Mouse (Mus musculus) embryonic facial prominence, embryonic 14.5 days (tissue): Measurements from ENCODE around the gene Dnaja2. TPM values are rescaled to one million over a fixed set of nuclear protein-coding genes. Genes with fewer than 3 reads are reported as not detected.

ENCODE experiments used
- ATAC-seq: fragments of 200-750 bp; cut with Nextera tagmentation; 2 replicates; pipeline ENCODE4 v1.8.0; 2017; ENCODE audit warnings: low read depth, moderate number of reproducible peaks, moderate TSS enrichment
- DNase-seq: peaks from one replicate; pipeline ENCODE4 v3.0.0-alpha.2; 2015; ENCODE audit warnings: low spot score
- H3K27ac ChIP-seq: fragments of 300-500 bp; sonication (generic); replicated peaks from 2 replicates; pipeline ENCODE4 v1.5.1; 2014; ENCODE audit warnings: low read depth, mild to moderate bottlenecking, low read length, moderate library complexity
- H3K27me3 ChIP-seq: fragments of 300-500 bp; sonication (generic); replicated peaks from 2 replicates; pipeline ENCODE4 v1.6.1; 2014; ENCODE audit warnings: low read length; ENCODE audit not compliant: control insufficient read depth, insufficient read depth
- H3K36me3 ChIP-seq: fragments of 300-500 bp; sonication (generic); 2 replicates; pipeline ENCODE4 v1.6.1; 2014; ENCODE audit warnings: low read length, mixed read lengths; ENCODE audit not compliant: control insufficient read depth, insufficient read depth
- H3K4me1 ChIP-seq: fragments of 300-500 bp; sonication (generic); 2 replicates; pipeline ENCODE4 v1.6.1; 2014; ENCODE audit warnings: antibody characterized with exemption, low read length; ENCODE audit not compliant: control insufficient read depth, insufficient read depth
- H3K4me2 ChIP-seq: fragments of 300-500 bp; sonication (generic); 2 replicates; pipeline ENCODE4 v1.6.1; 2014; ENCODE audit warnings: low read depth, mild to moderate bottlenecking, low read length, moderate library complexity, mixed read lengths
- H3K4me3 ChIP-seq: fragments of 300-500 bp; sonication (generic); 2 replicates; pipeline ENCODE4 v1.5.1; 2014; ENCODE audit warnings: low read depth, mild to moderate bottlenecking, low read length
- H3K9ac ChIP-seq: fragments of 300-500 bp; sonication (generic); 2 replicates; pipeline ENCODE4 v1.6.1; 2014; ENCODE audit warnings: low read depth, mild to moderate bottlenecking, low read length, moderate library complexity, mixed read lengths
- H3K9me3 ChIP-seq: fragments of 300-500 bp; sonication (generic); 2 replicates; pipeline ENCODE4 v1.6.1; 2016; ENCODE audit warnings: low read length; ENCODE audit not compliant: control insufficient read depth
- WGBS: fragments of 180-500 bp; shearing (Covaris S2); extraction: QIAGEN DNeasy Blood & Tissue Kit; methylation state at CpG from one replicate; pipeline ENCODE4 v1.1.7; 2014; 5-methylcytosine and 5-hydroxymethylcytosine counted together
- polyA plus RNA-seq: library from polyadenylated mRNA; unstranded; fragments of >200 nt; fragmentation: Nextera tagmentation; extraction: Ambion mirVana; gene quantifications from 2 replicates; pipeline ENCODE4 v1.2.1, GENCODE M21; 2014

Dnaja2 gene
- polyA plus RNA-seq, 1 experiment from 2014 or later = 149 TPM

DNA sequence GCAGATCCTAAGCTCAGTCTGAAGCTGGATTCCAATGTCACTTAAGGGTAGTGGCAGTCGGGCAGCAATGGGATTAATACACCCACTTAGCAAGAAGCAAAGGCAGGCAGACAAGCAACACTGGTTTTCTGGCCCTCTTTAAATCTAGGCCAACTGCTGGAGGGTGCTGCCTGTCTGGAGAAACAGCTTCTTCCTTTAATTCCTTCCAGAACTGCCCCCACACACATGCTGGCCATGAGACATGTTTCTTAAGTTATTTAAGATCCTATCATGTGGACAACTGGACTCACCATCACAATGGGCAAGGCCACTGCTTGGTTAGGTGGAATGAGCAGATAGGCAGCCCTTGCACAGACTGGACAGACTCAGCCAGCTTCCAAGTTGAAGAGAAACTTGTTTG is 21.0 kb downstream of the Dnaja2 start:
- H3K27ac ChIP-seq = no peak overlapping the region
- H3K27me3 ChIP-seq = no peaks in the 10 kb centered on the region
- no peak for DNase-seq
- no peak overlapping the region for H3K4me3 ChIP-seq
- 92% methylated on average over 1 of the region's 1 CpGs for WGBS
- 0 out of 2 replicates have a peak, but pooled peaks cover 5% of the 10 kb centered on the region for H3K9me3 ChIP-seq
- H3K9ac ChIP-seq = no peak overlapping the region
- H3K4me2 ChIP-seq = no peak overlapping the region
- peaks cover 54% of the 10 kb centered on the region for H3K36me3 ChIP-seq
- H3K4me1 ChIP-seq = no peaks in the 10 kb centered on the region
- no peak; the same call in 1 of the 2 replicates for ATAC-seq

DNA sequence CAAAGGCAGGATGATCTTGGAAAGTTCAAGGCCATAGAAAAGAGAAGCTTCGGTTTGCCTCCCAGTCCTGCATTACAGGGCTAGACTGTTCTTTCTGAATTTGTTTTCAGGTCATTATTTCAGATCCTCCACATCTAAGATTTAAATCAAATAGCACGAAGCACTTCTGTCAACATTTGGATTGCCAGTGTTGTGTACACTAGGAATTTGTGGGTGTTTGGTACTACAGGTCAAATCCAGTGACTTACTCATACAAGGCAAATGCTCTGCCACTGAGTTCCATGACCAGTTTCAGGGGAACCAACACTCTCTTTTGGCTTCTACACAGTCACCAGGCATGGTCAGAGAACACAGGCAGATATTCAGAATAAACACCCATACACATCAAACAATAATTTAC is 21.7 kb downstream of the Dnaja2 start:
- H3K9me3 ChIP-seq = 0 out of 2 replicates have a peak, but pooled peaks cover 5% of the 10 kb centered on the region
- 91% methylated on average over 2 of the region's 2 CpGs for WGBS
- no peak for ATAC-seq
- H3K4me2 ChIP-seq = no peak overlapping the region
- no peak overlapping the region for H3K9ac ChIP-seq
- no peak overlapping the region for H3K4me3 ChIP-seq
- H3K36me3 ChIP-seq = peaks cover 47% of the 10 kb centered on the region
- H3K27ac ChIP-seq = no peak overlapping the region
- H3K4me1 ChIP-seq = no peaks in the 10 kb centered on the region
- no peak for DNase-seq
- H3K27me3 ChIP-seq = no peaks in the 10 kb centered on the region

DNA sequence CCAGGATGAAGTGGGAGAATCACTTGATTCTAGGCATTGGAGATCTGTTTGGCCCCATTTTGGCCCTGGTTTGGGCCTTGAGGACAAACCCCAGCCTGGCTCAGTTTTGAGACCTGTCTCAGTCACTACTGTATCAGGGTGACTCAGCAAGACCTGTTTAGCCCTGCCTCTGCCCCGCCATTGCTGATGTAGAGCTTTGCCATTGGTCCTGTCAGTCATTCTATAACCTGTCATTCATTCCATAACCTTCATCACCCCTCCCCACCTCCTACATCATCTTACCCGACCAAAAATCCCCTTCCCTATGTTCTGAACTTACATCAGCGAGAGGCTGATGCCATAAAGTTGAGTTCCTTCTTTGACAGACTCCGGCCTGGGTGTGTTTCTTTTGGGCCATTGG is 22.3 kb downstream of the Dnaja2 start:
- H3K4me1 ChIP-seq = no peaks in the 10 kb centered on the region
- H3K9me3 ChIP-seq = 0 out of 2 replicates have a peak, but pooled peaks cover 5% of the 10 kb centered on the region
- H3K9ac ChIP-seq = no peak overlapping the region
- no peak overlapping the region for H3K4me2 ChIP-seq
- WGBS = 90% methylated on average over 4 of the region's 4 CpGs
- H3K36me3 ChIP-seq = peaks cover 41% of the 10 kb centered on the region
- DNase-seq (no peak), ATAC-seq (no peak)
- no peak overlapping the region for H3K27ac ChIP-seq
- no peak overlapping the region for H3K4me3 ChIP-seq
- no peaks in the 10 kb centered on the region for H3K27me3 ChIP-seq

DNA sequence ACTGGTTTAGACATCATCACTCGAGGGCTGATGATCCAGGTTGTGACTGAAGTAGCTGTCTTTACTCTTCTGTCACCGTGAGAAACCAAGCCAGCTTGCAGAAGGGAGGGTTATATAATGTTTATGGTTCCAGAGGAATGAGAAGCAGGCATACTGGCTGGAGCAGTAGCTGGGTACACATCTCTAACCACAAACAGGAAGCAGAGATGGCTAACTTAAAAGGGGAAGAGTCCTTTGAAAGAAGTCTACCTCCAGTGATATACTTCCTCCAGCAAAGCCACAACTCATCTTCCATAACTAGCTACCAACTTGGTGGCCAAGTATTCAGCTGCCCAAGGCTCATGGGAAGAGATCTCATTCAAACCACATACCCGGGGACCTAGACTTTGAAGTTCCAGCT is 23.7 kb downstream of the Dnaja2 start:
- ATAC-seq (no peak), DNase-seq (no peak)
- Histone ChIP-seq H3K27ac (no peak overlapping the region), H3K4me2 (no peak overlapping the region), H3K9ac (no peak overlapping the region), H3K4me3 (no peak overlapping the region), H3K4me1 (no peaks in the 10 kb centered on the region), H3K36me3 (peaks cover 27% of the 10 kb centered on the region), H3K27me3 (no peaks in the 10 kb centered on the region), H3K9me3 (0 out of 2 replicates have a peak, but pooled peaks cover 5% of the 10 kb centered on the region)
- WGBS = 88% methylated on average over 3 of the region's 3 CpGs

DNA sequence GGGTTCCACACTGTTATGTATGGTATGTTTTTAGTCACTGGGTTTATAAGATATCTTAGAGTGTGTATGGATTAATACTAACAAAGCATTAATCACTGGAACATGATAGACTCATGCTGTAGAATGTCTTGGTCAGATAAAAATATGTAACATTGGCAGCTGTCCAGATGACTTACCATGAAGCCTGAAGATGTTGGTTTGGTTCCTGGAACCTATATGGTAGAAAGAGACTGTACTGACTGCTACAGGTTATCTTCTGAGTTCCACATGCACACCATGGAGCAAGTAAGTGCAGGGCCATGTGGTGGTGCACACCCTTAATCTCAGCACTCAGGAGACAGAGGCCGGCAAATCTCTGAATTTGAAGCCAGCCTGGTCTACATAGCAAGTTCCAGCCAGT is 24.4 kb downstream of the Dnaja2 start:
- Histone ChIP-seq H3K27ac (no peak overlapping the region), H3K36me3 (peaks cover 23% of the 10 kb centered on the region), H3K27me3 (no peaks in the 10 kb centered on the region), H3K4me3 (no peak overlapping the region), H3K4me2 (no peak overlapping the region), H3K9ac (no peak overlapping the region), H3K9me3 (0 out of 2 replicates have a peak, but pooled peaks cover 5% of the 10 kb centered on the region), H3K4me1 (no peaks in the 10 kb centered on the region)
- 90% methylated on average over 1 of the region's 1 CpGs for WGBS
- ATAC-seq = no peak
- DNase-seq = no peak

DNA sequence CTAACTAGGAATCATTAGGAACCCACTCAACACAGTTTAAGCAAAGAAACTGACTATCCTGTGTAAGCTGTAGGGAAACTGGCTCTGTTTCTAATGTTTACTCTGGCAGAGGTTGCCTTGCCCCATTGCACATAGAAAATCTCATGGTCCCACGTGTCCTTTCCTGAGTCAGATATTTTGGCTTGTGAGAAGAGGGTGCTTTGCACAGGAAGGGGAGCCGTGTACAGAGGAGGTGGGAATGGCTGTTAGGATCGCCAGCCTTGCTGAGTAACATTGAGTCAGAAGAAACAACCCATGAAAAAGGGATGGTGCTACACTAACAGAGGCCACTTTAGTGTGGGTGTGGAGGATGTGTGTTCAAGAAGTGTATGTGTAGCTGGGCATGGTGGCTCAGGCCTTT is 26.2 kb downstream of the Dnaja2 start:
- ATAC-seq (no peak), DNase-seq (no peak)
- no peak overlapping the region for H3K4me3 ChIP-seq
- H3K36me3 ChIP-seq = peaks cover 20% of the 10 kb centered on the region
- H3K9ac ChIP-seq = no peak overlapping the region
- no peak overlapping the region for H3K4me2 ChIP-seq
- no peak overlapping the region for H3K27ac ChIP-seq
- 0 out of 2 replicates have a peak, but pooled peaks cover 5% of the 10 kb centered on the region for H3K9me3 ChIP-seq
- H3K27me3 ChIP-seq = no peaks in the 10 kb centered on the region
- WGBS = 72% methylated on average over 3 of the region's 3 CpGs
- H3K4me1 ChIP-seq = no peaks in the 10 kb centered on the region

DNA sequence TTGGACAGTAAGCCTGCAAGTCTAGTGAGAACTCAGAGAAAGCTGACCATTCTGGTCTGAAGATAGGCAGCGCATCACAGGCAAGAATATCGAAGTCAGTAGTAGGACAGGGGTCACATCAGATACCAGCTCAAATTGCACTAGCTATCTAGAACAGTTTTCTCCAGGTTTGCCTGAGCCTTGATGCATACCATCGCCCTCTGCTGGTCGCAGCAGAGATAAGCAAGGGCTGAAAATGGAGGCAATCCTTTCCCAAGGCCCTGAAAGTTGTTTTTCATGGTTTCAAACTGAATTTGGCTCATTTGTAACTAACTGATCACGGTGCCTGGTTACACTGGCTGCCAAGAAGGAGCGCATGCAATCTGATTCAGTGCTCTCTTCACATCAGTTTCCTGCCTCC is 29.0 kb downstream of the Dnaja2 start:
- 0 out of 2 replicates have a peak, but pooled peaks cover 5% of the 10 kb centered on the region for H3K9me3 ChIP-seq
- H3K4me1 ChIP-seq = no peaks in the 10 kb centered on the region
- no peak overlapping the region for H3K4me3 ChIP-seq
- H3K36me3 ChIP-seq = peaks cover 40% of the 10 kb centered on the region
- H3K4me2 ChIP-seq = no peak overlapping the region
- no peak overlapping the region for H3K9ac ChIP-seq
- WGBS = 29% methylated on average over 6 of the region's 6 CpGs
- DNase-seq = peak; percentile 65
- no peak overlapping the region for H3K27ac ChIP-seq
- ATAC-seq = no peak
- H3K27me3 ChIP-seq = no peaks in the 10 kb centered on the region

DNA sequence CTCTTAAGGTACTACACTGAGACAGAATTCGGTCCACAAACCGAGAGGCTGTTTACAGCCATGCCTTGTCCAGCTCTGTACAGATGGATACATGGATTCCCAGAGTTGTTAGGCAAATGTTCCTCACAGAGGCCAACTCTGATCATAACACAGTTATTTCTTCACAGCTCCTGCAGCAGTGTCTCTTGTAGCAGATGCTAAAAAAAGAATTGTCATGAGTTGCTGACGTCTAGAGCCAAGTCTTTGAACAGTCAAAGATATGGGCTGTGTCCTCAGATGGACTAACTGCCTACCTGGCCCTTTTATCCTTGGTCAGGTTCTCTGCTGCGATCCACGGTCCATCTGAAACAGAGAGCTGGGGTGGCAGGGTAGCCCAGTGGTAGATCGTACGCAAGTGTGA is 31.1 kb downstream of the Dnaja2 start:
- Histone ChIP-seq H3K9me3 (no peaks in the 10 kb centered on the region), H3K9ac (no peak overlapping the region), H3K4me2 (no peak overlapping the region), H3K4me1 (no peaks in the 10 kb centered on the region), H3K27me3 (no peaks in the 10 kb centered on the region), H3K4me3 (no peak overlapping the region), H3K36me3 (peaks cover 59% of the 10 kb centered on the region), H3K27ac (no peak overlapping the region)
- DNase-seq = no peak
- ATAC-seq = no peak
- 96% methylated on average over 7 of the region's 7 CpGs for WGBS

DNA sequence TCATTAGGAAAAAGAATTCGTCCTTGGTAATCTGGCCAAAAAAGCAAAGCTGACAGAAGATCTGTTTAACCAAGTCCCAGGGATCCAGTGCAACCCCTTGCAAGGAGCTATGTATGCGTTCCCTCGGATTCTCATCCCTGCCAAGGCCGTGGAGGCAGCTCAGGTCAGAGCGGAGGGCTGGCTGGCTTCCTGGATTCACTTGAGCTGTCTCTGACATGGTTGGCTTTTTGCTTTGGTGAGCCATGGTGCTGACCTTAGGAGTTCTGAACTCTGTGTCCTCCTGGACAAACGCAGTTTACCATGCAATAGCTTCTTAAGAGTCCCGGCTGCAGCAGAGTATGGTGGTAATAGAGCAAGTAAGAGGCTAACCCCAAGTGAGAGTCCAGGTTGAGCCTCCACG is 33.8 kb downstream of the Dnaja2 start:
- H3K27me3 ChIP-seq = no peaks in the 10 kb centered on the region
- no peak overlapping the region for H3K4me2 ChIP-seq
- DNase-seq (no peak), ATAC-seq (no peak)
- no peak overlapping the region for H3K4me3 ChIP-seq
- no peak overlapping the region for H3K27ac ChIP-seq
- H3K9ac ChIP-seq = no peak overlapping the region
- H3K9me3 ChIP-seq = no peaks in the 10 kb centered on the region
- H3K36me3 ChIP-seq = peaks cover 76% of the 10 kb centered on the region
- H3K4me1 ChIP-seq = no peaks in the 10 kb centered on the region
- 91% methylated on average over 8 of the region's 8 CpGs for whole genome bisulfite sequencing
